Mouse (Mus musculus) C2C12 (cell line): Measurements from ENCODE around the gene Pigr.

Experiments used
- CTCF ChIP-seq: IDR thresholded peaks from one replicate; pipeline ENCODE4 v1.5.1; 2011; ENCODE audit not compliant: control insufficient read depth, insufficient read depth, insufficient read length
- USF1 ChIP-seq: IDR thresholded peaks from one replicate; pipeline ENCODE4 v1.6.1; 2011; ENCODE audit warnings: low read depth, mild to moderate bottlenecking, control low read depth, moderate library complexity

- TF ChIP-seq CTCF (no peak), USF1 (no peak)
These were observed 67.0 kb downstream of the Pigr start for GRCm38 (mm10) chr1:130893329-130894040.
